Mouse (Mus musculus): Measurements from ENCODE around the gene Wdcp. TPM values are rescaled to one million over a fixed set of nuclear protein-coding genes. Genes with fewer than 3 reads are reported as not detected.
"Not testable (repeated sequence)": the region's sequence is repeated elsewhere in the genome, so short reads cannot be mapped to it uniquely, and the experiment has no call there.

The Wdcp gene
- polyA plus RNA-seq, 1 experiment from 2014 or later: 8.8 TPM

DNA sequence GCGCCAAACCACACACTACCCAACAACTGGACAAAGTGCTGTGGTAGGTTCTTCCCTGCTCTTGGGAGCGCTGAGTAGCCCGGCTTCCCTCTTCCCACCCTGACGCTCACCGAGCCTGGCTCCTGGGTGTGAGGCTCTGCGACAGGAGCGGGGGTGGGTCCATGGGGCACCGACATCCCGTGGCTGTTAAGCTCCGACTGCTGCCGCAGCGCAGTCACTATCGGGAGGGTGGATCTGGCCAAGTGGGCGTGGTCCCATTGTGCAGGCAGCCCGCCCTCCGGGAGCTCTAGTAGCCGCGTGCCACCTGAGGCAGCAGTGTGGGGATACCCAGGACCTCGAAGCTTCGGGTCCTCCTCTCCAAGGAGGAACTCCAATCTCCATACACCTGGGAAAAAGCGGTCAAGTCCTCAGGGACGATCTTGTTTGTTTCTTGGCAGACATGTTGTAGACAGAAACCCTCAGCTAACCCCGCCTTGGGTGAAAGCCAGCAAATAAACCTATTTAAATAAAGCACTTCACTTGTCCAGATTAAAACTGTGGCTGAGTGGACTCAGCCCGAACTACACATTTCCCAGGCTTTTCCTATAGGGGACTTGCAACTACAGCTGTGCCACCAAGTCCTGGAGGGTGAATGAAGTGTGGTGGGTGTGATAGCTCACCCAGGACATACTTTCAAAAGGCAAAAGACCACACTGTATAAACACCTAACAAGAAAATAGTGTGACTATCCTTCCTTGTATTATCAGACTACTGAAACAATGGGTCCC, 31.2 kb downstream of the Wdcp start, which contains the start of gene Mfsd2b:
Mfsd2b (minus strand) TSS at position 199 of the 767 bp plus-strand sequence.
- H3K4me1 ChIP-seq (ENCODE audit: control insufficient read depth, low read depth, low read length): peaks cover 32% of the 10 kb centered on the region
- H3K36me3 ChIP-seq (ENCODE audit: control insufficient read depth, insufficient read depth): peaks cover 5% of the 10 kb centered on the region; the same call in 1 of the 2 replicates
- 2% methylated on average over 24 of the region's 24 CpGs for WGBS (ENCODE audit: insufficient replicate concordance)
- H3K4me2 ChIP-seq (ENCODE audit: low read depth, low read length): peak within 1 kb of the TSS; percentile 85
- H3K4me3 ChIP-seq (ENCODE audit: low read depth, low read length): peak within 1 kb of the TSS; percentile 85
- H3K27ac ChIP-seq (ENCODE audit: low read length): peak within 1 kb of the TSS; percentile 99
- peak; percentile 86 for ATAC-seq (ENCODE audit: low read depth)
- H3K9ac ChIP-seq (ENCODE audit: low read depth, low read length): peak within 1 kb of the TSS; percentile 91
- no peaks in the 10 kb centered on the region for H3K27me3 ChIP-seq (ENCODE audit: control insufficient read depth, insufficient read depth, low read depth, low read length)
- no peaks in the 10 kb centered on the region for H3K9me3 ChIP-seq (replicated peaks; ENCODE audit: control insufficient read depth, low read length)

DNA sequence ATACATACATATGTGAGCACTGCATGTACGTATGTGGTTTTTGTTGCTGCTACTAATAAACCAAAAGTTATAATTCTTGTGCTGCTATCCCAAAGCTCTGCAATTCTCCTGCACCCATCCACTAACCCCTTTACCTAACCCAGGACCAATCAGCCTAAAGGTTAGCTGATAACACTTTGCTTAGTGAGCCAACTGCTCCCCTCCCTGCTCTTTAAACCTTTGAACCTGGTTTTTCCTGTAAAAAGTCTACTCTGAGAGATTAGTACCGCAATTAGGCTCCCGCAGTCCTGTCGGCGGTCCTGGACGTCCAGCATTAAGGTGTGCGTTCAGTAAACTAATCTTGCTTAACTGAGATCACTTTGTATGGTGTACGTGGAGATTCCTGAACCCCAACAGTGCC, 32.5 kb downstream of the Wdcp start:
- no peak overlapping the region for H3K27ac ChIP-seq (ENCODE audit: low read length)
- 66% methylated on average over 8 of the region's 8 CpGs for WGBS (ENCODE audit: insufficient replicate concordance)
- H3K4me2 ChIP-seq (ENCODE audit: low read depth, low read length): no peak overlapping the region; the same call in 1 of the 2 replicates
- H3K4me1 ChIP-seq (ENCODE audit: control insufficient read depth, low read depth, low read length): peaks cover 32% of the 10 kb centered on the region
- H3K36me3 ChIP-seq (ENCODE audit: control insufficient read depth, insufficient read depth): peaks cover 7% of the 10 kb centered on the region; the same call in 1 of the 2 replicates
- H3K27me3 ChIP-seq (ENCODE audit: control insufficient read depth, insufficient read depth, low read depth, low read length): no peaks in the 10 kb centered on the region
- H3K9me3 ChIP-seq (replicated peaks; ENCODE audit: control insufficient read depth, low read length): no peaks in the 10 kb centered on the region
- no peak overlapping the region for H3K4me3 ChIP-seq (ENCODE audit: low read depth, low read length)
- no peak overlapping the region for H3K9ac ChIP-seq (ENCODE audit: low read depth, low read length)
- no peak for ATAC-seq (ENCODE audit: low read depth)

DNA sequence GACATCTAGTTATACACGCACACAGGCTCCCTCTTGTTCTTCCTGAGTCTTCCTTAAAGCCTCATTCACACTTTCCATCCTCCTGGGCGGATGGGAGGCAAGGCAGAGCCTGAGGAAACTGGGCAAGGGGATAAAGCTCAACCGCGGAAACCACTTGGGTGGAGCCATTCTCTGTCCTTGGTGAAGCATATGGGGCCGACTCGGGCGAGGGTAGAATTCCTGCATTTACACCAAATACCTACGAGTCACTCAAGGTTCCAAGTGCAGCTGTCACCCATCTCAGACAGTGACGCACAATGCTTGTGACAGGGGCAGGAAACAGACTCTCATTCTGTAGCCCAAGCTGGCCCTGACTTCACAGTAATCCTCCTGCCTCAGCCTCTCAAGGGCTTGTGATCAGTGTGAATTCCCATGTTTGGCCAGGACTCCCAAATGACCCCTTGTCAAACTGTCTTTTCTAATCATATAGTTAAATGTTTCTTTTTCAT, 35.2 kb downstream of the Wdcp start:
- Histone ChIP-seq H3K4me1 (ENCODE audit: control insufficient read depth, low read depth, low read length) (peaks cover 20% of the 10 kb centered on the region), H3K4me3 (ENCODE audit: low read depth, low read length) (no peak overlapping the region), H3K9me3 (replicated peaks; ENCODE audit: control insufficient read depth, low read length) (no peaks in the 10 kb centered on the region), H3K27ac (ENCODE audit: low read length) (no peak overlapping the region), H3K4me2 (ENCODE audit: low read depth, low read length) (no peak overlapping the region), H3K36me3 (ENCODE audit: control insufficient read depth, insufficient read depth) (peaks cover 21% of the 10 kb centered on the region), H3K27me3 (ENCODE audit: control insufficient read depth, insufficient read depth, low read depth, low read length) (no peaks in the 10 kb centered on the region), H3K9ac (ENCODE audit: low read depth, low read length) (no peak overlapping the region)
- 40% methylated on average over 9 of the region's 9 CpGs for WGBS (ENCODE audit: insufficient replicate concordance)
- no peak for ATAC-seq (ENCODE audit: low read depth)

DNA sequence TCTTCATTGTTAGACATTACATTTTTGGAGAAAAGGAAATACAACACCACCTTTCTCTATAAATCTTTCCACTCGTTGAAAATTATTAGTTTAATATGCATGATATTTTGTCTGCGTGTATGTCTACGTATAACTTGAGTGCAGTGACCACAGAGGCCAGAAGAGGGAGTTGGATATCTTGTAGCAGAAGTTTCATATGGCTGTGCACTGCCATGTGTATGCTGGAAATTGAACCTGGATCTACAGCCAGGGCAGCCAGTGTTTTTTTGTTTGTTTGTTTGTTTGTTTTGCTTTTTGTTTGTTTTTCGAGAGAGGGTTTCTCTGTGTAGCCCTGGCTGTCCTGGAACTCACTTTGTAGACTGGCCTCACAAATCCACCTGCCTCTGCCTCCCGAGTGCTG, 35.9 kb downstream of the Wdcp start:
- Histone ChIP-seq H3K36me3 (ENCODE audit: control insufficient read depth, insufficient read depth) (peaks cover 22% of the 10 kb centered on the region), H3K4me3 (ENCODE audit: low read depth, low read length) (no peak overlapping the region), H3K4me2 (ENCODE audit: low read depth, low read length) (no peak overlapping the region), H3K27me3 (ENCODE audit: control insufficient read depth, insufficient read depth, low read depth, low read length) (no peaks in the 10 kb centered on the region), H3K9ac (ENCODE audit: low read depth, low read length) (no peak overlapping the region), H3K9me3 (replicated peaks; ENCODE audit: control insufficient read depth, low read length) (no peaks in the 10 kb centered on the region), H3K27ac (ENCODE audit: low read length) (no peak overlapping the region), H3K4me1 (ENCODE audit: control insufficient read depth, low read depth, low read length) (peaks cover 18% of the 10 kb centered on the region)
- 88% methylated on average over 5 of the region's 5 CpGs for WGBS (ENCODE audit: insufficient replicate concordance)
- ATAC-seq (ENCODE audit: low read depth): no peak

DNA sequence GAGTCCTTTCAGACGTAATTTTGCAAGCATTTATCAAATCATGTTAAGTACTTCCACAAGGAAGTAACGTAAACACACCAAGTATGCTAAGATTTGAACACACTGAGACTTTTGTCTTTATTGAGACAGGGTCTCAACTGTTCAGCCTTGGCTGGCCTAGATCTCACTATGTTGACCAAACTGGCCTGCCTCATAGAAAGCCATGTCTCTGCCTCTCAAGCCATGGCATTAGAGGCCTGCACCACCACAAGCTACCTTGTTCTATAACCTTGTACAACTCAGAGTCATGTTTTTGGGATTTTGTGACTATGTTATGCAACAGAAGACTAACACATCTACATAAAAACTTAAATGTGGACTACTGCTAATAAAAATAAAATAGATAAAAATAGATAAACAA, 39.0 kb downstream of the Wdcp start:
- no peak overlapping the region for H3K9ac ChIP-seq (ENCODE audit: low read depth, low read length)
- no peak overlapping the region for H3K4me3 ChIP-seq (ENCODE audit: low read depth, low read length)
- no peak for ATAC-seq (ENCODE audit: low read depth)
- H3K4me2 ChIP-seq (ENCODE audit: low read depth, low read length): no peak overlapping the region
- no peak overlapping the region for H3K27ac ChIP-seq (ENCODE audit: low read length)
- no peaks in the 10 kb centered on the region for H3K27me3 ChIP-seq (ENCODE audit: control insufficient read depth, insufficient read depth, low read depth, low read length)
- no peaks in the 10 kb centered on the region for H3K4me1 ChIP-seq (ENCODE audit: control insufficient read depth, low read depth, low read length)
- WGBS (ENCODE audit: insufficient replicate concordance): 78% methylated on average over 2 of the region's 2 CpGs
- H3K9me3 ChIP-seq (replicated peaks; ENCODE audit: control insufficient read depth, low read length): no peaks in the 10 kb centered on the region
- H3K36me3 ChIP-seq (ENCODE audit: control insufficient read depth, insufficient read depth): peaks cover 26% of the 10 kb centered on the region

DNA sequence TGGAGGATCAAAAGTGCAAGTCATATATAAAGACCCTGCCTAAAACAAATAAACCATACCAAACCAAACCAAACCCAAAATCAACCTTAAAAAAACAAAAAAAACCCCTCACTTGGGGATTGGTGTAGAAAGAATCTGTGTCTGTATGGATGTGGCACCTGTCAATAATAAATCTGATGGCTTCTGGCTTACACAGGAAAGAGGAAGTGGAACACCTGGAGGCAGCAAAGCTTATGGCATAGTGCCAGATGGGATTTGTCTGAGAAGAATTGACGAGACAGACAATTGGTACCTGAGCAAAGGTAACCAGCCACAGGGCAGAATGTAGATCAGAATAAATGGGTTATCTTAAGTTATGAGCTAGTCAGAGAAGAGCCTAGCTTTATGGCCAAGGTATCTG, 42.0 kb downstream of the Wdcp start:
- Histone ChIP-seq H3K36me3 (ENCODE audit: control insufficient read depth, insufficient read depth) (peaks cover 18% of the 10 kb centered on the region), H3K9me3 (replicated peaks; ENCODE audit: control insufficient read depth, low read length) (no peaks in the 10 kb centered on the region), H3K27me3 (ENCODE audit: control insufficient read depth, insufficient read depth, low read depth, low read length) (no peaks in the 10 kb centered on the region), H3K9ac (ENCODE audit: low read depth, low read length) (no peak overlapping the region), H3K4me2 (ENCODE audit: low read depth, low read length) (no peak overlapping the region), H3K4me3 (ENCODE audit: low read depth, low read length) (no peak overlapping the region), H3K4me1 (ENCODE audit: control insufficient read depth, low read depth, low read length) (peaks cover 8% of the 10 kb centered on the region), H3K27ac (ENCODE audit: low read length) (no peak overlapping the region)
- WGBS (ENCODE audit: insufficient replicate concordance): 92% methylated on average over 1 of the region's 1 CpGs
- ATAC-seq (ENCODE audit: low read depth): no peak

DNA sequence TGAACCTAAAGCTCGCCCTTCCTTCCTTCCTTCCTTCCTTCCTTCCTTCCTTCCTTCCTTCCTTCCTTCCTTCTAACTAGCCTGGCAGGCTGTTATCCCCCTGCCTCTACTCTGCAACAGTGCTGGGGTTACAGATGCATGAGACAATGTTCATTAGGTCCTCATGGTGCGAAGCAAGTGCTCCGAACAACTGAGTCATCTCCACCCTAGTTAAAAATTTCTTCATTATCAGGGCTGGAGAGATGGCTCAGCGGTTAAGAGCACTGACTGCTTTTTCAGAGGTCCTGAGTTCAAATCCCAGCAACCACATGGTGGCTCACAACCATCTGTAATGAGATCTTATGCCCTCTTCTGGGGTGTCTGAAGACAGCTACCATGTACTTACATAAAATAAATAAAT, 43.5 kb downstream of the Wdcp start:
- ATAC-seq (ENCODE audit: low read depth); H3K4me2 ChIP-seq (ENCODE audit: low read depth, low read length); H3K9me3 ChIP-seq (replicated peaks; ENCODE audit: control insufficient read depth, low read length); H3K9ac ChIP-seq (ENCODE audit: low read depth, low read length); H3K4me1 ChIP-seq (ENCODE audit: control insufficient read depth, low read depth, low read length); H3K4me3 ChIP-seq (ENCODE audit: low read depth, low read length); H3K27ac ChIP-seq (ENCODE audit: low read length); H3K27me3 ChIP-seq (ENCODE audit: control insufficient read depth, insufficient read depth, low read depth, low read length): not testable (repeated sequence)
- WGBS (ENCODE audit: insufficient replicate concordance): 85% methylated on average over 4 of the region's 4 CpGs
- H3K36me3 ChIP-seq (ENCODE audit: control insufficient read depth, insufficient read depth): peaks cover 18% of the 10 kb centered on the region

DNA sequence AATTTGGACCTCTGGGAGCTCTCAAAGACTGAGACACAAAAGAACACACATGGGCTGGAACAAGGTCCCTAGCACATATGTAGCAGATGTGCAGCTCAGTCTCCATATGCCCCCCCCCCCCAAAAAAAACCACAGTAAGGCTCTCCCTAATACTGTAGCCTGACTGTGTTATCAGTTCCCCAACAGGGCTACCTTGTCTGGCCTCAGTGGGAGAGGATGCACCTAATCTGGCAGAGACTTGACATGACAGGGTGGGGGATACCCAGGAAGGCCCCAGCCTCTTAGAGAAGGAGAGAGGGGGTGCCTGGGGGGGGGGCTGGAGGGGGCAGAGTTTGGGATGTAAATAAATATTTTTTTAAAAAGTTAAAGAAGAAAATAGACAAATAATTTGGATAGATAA, 45.6 kb downstream of the Wdcp start:
- Histone ChIP-seq H3K27ac (ENCODE audit: low read length) (no peak overlapping the region), H3K9me3 (replicated peaks; ENCODE audit: control insufficient read depth, low read length) (no peaks in the 10 kb centered on the region), H3K27me3 (ENCODE audit: control insufficient read depth, insufficient read depth, low read depth, low read length) (no peaks in the 10 kb centered on the region), H3K4me3 (ENCODE audit: low read depth, low read length) (no peak overlapping the region), H3K9ac (ENCODE audit: low read depth, low read length) (no peak overlapping the region), H3K36me3 (ENCODE audit: control insufficient read depth, insufficient read depth) (peaks cover 13% of the 10 kb centered on the region), H3K4me2 (ENCODE audit: low read depth, low read length) (no peak overlapping the region), H3K4me1 (ENCODE audit: control insufficient read depth, low read depth, low read length) (peaks cover 8% of the 10 kb centered on the region)
- ATAC-seq (ENCODE audit: low read depth): peak; percentile 87

DNA sequence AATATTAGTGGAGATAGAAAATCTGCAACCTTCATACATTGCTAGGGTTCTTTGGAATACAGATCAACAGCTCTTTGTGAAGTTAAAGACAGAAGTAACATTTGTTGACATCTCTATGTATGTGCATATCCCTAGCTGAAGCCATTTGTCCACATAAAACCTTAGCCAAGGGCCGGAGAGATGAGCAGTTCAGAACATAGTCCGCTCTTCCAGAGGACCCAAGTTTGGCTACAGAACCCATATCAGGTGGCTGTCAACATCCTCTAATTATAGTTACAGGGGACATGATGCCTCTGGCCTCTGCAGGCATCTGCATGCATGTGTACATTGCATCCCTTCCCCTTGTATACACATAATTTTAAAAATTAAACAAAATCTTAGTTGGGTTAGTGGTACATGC, 46.1 kb downstream of the Wdcp start:
- peaks cover 10% of the 10 kb centered on the region for H3K36me3 ChIP-seq (ENCODE audit: control insufficient read depth, insufficient read depth)
- WGBS (ENCODE audit: insufficient replicate concordance): 85% methylated on average over 2 of the region's 2 CpGs
- ATAC-seq (ENCODE audit: low read depth): no peak
- no peaks in the 10 kb centered on the region for H3K9me3 ChIP-seq (replicated peaks; ENCODE audit: control insufficient read depth, low read length)
- no peak overlapping the region for H3K27ac ChIP-seq (ENCODE audit: low read length)
- no peaks in the 10 kb centered on the region for H3K27me3 ChIP-seq (ENCODE audit: control insufficient read depth, insufficient read depth, low read depth, low read length)
- H3K4me3 ChIP-seq (ENCODE audit: low read depth, low read length): no peak overlapping the region
- H3K9ac ChIP-seq (ENCODE audit: low read depth, low read length): no peak overlapping the region
- H3K4me2 ChIP-seq (ENCODE audit: low read depth, low read length): no peak overlapping the region
- H3K4me1 ChIP-seq (ENCODE audit: control insufficient read depth, low read depth, low read length): peaks cover 8% of the 10 kb centered on the region
